Mouse (Mus musculus) thymus, postnatal 10 days (tissue): ENCODE data around the gene Fam20c.

ENCODE experiments used
- DNase-seq, 2 experiments: peaks; one replicate each; pipeline ENCODE4 v3.0.0; 2021; ENCODE audit warnings: low spot score in 2 of 2

Fam20c gene

GRCm38 (mm10) chr5:138809767-138810166 lies 55.5 kb downstream of the Fam20c start:
- no peak for DNase-seq

GRCm38 (mm10) chr5:138819780-138820179 lies 65.5 kb downstream of the Fam20c start, which contains the start of gene Gm5294:
Gm5294 (plus strand) TSS chr5:138820080.
- no peak for DNase-seq

GRCm38 (mm10) chr5:138820717-138821332 lies 66.5 kb downstream of the Fam20c start:
- DNase-seq = no peak

- no peak for DNase-seq
Measured at GRCm38 (mm10) chr5:138825090-138825489, 70.8 kb downstream of the Fam20c start.

GRCm38 (mm10) chr5:138833406-138833805 lies 79.1 kb downstream of the Fam20c start:
- DNase-seq = no peak

- no peak for DNase-seq
Measured at GRCm38 (mm10) chr5:138834910-138835309, 80.6 kb downstream of the Fam20c start.

GRCm38 (mm10) chr5:138840981-138841380 lies 86.7 kb downstream of the Fam20c start:
- no peak for DNase-seq

- no peak for DNase-seq
Measured at GRCm38 (mm10) chr5:138843168-138843824, 89.0 kb downstream of the Fam20c start.

- no peak for DNase-seq
Measured at GRCm38 (mm10) chr5:138846506-138846905, 92.2 kb downstream of the Fam20c start.

GRCm38 (mm10) chr5:138848102-138848501 lies 93.8 kb downstream of the Fam20c start:
- DNase-seq = peak; percentile 63 to 83

GRCm38 (mm10) chr5:138849682-138850461 lies 95.6 kb downstream of the Fam20c start:
- no peak for DNase-seq

GRCm38 (mm10) chr5:138850462-138850844 lies 96.1 kb downstream of the Fam20c start:
- no peak for DNase-seq

- no peak for DNase-seq
Measured at GRCm38 (mm10) chr5:138851296-138851780, 97.0 kb downstream of the Fam20c start.

GRCm38 (mm10) chr5:138852151-138852550 lies 97.8 kb downstream of the Fam20c start:
- DNase-seq = no peak

- no peak for DNase-seq
Measured at GRCm38 (mm10) chr5:138853349-138853748, 99.0 kb downstream of the Fam20c start.

GRCm38 (mm10) chr5:138857010-138857617 lies 102.8 kb downstream of the Fam20c start:
- peak; percentile 6 to 60 for DNase-seq

- no peak for DNase-seq
Measured at GRCm38 (mm10) chr5:138857811-138858251, 103.5 kb downstream of the Fam20c start.
